Mouse (Mus musculus) forebrain, embryonic 10.5 days (tissue): Measurements from ENCODE around the gene Gm29609. TPM values are rescaled to one million over a fixed set of nuclear protein-coding genes. Genes with fewer than 3 reads are reported as not detected.

Experiments
- DNase-seq: peaks from one replicate; pipeline ENCODE4 v3.0.0-alpha.2; 2017; ENCODE audit warnings: low spot score; ENCODE audit errors: extremely low spot score
- H3K27ac ChIP-seq: fragments of 300-500 bp; sonication (generic); 2 replicates; pipeline ENCODE4 v1.5.1; 2016; ENCODE audit warnings: mild to moderate bottlenecking
- H3K27me3 ChIP-seq: fragments of 300-500 bp; sonication (generic); 2 replicates; pipeline ENCODE4 v1.6.1; 2016; ENCODE audit warnings: mild to moderate bottlenecking; ENCODE audit not compliant: poor library complexity, severe bottlenecking
- H3K36me3 ChIP-seq: fragments of 300-500 bp; sonication (generic); replicated peaks from 2 replicates; pipeline ENCODE4 v1.6.1; 2016; ENCODE audit warnings: mild to moderate bottlenecking, moderate library complexity
- H3K4me1 ChIP-seq: fragments of 300-500 bp; sonication (generic); 2 replicates; pipeline ENCODE4 v1.6.1; 2016
- H3K4me3 ChIP-seq: fragments of 300-500 bp; sonication (generic); 2 replicates; pipeline ENCODE4 v1.5.1; 2016; ENCODE audit warnings: mild to moderate bottlenecking, moderate library complexity
- H3K9me3 ChIP-seq: fragments of 300-500 bp; sonication (generic); 2 replicates; pipeline ENCODE4 v1.6.1; 2016; ENCODE audit warnings: mild to moderate bottlenecking, moderate library complexity
- WGBS: fragments of 180-500 bp; shearing (Covaris S2); methylation state at CpG from one replicate; pipeline ENCODE4 v1.1.7; 2016; 5-methylcytosine and 5-hydroxymethylcytosine counted together
- polyA plus RNA-seq: library from polyadenylated mRNA; unstranded; fragments of >200 nt; fragmentation: Nextera tagmentation; extraction: Ambion mirVana; gene quantifications from 2 replicates; pipeline ENCODE4 v1.2.1, GENCODE M21; 2016

Gene Gm29609
- polyA plus RNA-seq, 1 experiment from 2014 or later = 1.4 TPM

GRCm38 (mm10) chr5:31116912-31117311, 62.8 kb downstream of the Gm29609 start:
- no peaks in the 10 kb centered on the region for H3K9me3 ChIP-seq
- no peaks in the 10 kb centered on the region for H3K36me3 ChIP-seq
- no peak overlapping the region for H3K27ac ChIP-seq
- WGBS = 28% methylated on average over 10 of the region's 10 CpGs
- H3K4me1 ChIP-seq = no peaks in the 10 kb centered on the region
- DNase-seq = no peak
- peaks cover 9% of the 10 kb centered on the region for H3K27me3 ChIP-seq
- H3K4me3 ChIP-seq = no peak overlapping the region

GRCm38 (mm10) chr5:31116354-31116753, 63.4 kb downstream of the Gm29609 start, which contains the start of gene Trim54:
Gene Trim54, plus strand, starts transcription at chr5:31116712.
- Histone ChIP-seq H3K9me3 (no peaks in the 10 kb centered on the region), H3K27ac (no peak within 1 kb of the TSS), H3K4me3 (no peak within 1 kb of the TSS), H3K27me3 (peaks cover 9% of the 10 kb centered on the region), H3K36me3 (no peaks in the 10 kb centered on the region), H3K4me1 (no peaks in the 10 kb centered on the region)
- WGBS = 53% methylated on average over 3 of the region's 3 CpGs
- no peak for DNase-seq

- DNase-seq = no peak
- WGBS = 42% methylated on average over 7 of the region's 7 CpGs
- H3K4me3 ChIP-seq = no peak overlapping the region
- no peaks in the 10 kb centered on the region for H3K36me3 ChIP-seq
- no peaks in the 10 kb centered on the region for H3K27me3 ChIP-seq
- H3K27ac ChIP-seq = no peak overlapping the region
- H3K4me1 ChIP-seq = no peaks in the 10 kb centered on the region
- no peaks in the 10 kb centered on the region for H3K9me3 ChIP-seq
Observed at GRCm38 (mm10) chr5:31110781-31111180, 68.9 kb downstream of the Gm29609 start.

- no peak within 1 kb of the TSS for H3K27ac ChIP-seq
- 93% methylated on average over 18 of the region's 18 CpGs for WGBS
- H3K4me3 ChIP-seq = no peak within 1 kb of the TSS
- H3K9me3 ChIP-seq = no peaks in the 10 kb centered on the region
- H3K36me3 ChIP-seq = no peaks in the 10 kb centered on the region
- DNase-seq = no peak
- H3K27me3 ChIP-seq = no peaks in the 10 kb centered on the region
- no peaks in the 10 kb centered on the region for H3K4me1 ChIP-seq
Observed at GRCm38 (mm10) chr5:31108000-31108490, 71.7 kb downstream of the Gm29609 start, which contains the start of gene Slc30a3. Gene Slc30a3, minus strand, starts transcription at chr5:31108237.

- Histone ChIP-seq H3K9me3 (no peaks in the 10 kb centered on the region), H3K27ac (no peak within 1 kb of the TSS), H3K27me3 (no peaks in the 10 kb centered on the region), H3K36me3 (no peaks in the 10 kb centered on the region), H3K4me1 (no peaks in the 10 kb centered on the region), H3K4me3 (no peak within 1 kb of the TSS)
- no peak for DNase-seq
- 88% methylated on average over 9 of the region's 9 CpGs for WGBS
Observed at GRCm38 (mm10) chr5:31105814-31106335, 73.8 kb downstream of the Gm29609 start, which contains the start of gene Dnajc5g. Gene Dnajc5g, plus strand, starts transcription at chr5:31106285.

GRCm38 (mm10) chr5:31095711-31096480, 83.8 kb downstream of the Gm29609 start:
- Histone ChIP-seq H3K4me3 (peak overlapping the region; percentile 52), H3K27me3 (peaks cover 85% of the 10 kb centered on the region), H3K36me3 (no peaks in the 10 kb centered on the region), H3K9me3 (no peaks in the 10 kb centered on the region), H3K4me1 (peaks cover 44% of the 10 kb centered on the region), H3K27ac (no peak overlapping the region)
- 26% methylated on average over 11 of the region's 11 CpGs for WGBS
- DNase-seq = no peak

GRCm38 (mm10) chr5:31094799-31095691, 84.7 kb downstream of the Gm29609 start:
- Histone ChIP-seq H3K4me3 (peak overlapping the region; percentile 52), H3K27me3 (peaks cover 94% of the 10 kb centered on the region), H3K27ac (no peak overlapping the region), H3K9me3 (no peaks in the 10 kb centered on the region), H3K4me1 (peaks cover 44% of the 10 kb centered on the region), H3K36me3 (no peaks in the 10 kb centered on the region)
- DNase-seq = peak; percentile 46
- under 1% methylated on average over 59 of the region's 59 CpGs for WGBS

Other genes starting within 250 kb of the Gm29609 start
- gene Cgref1, start 234.3 kb downstream of the Gm29609 start, polyA plus RNA-seq = 4.8 and 5.0 TPM in 2 replicates
- gene Preb, start 219.6 kb downstream of the Gm29609 start, polyA plus RNA-seq = 141 and 142 TPM in 2 replicates
- not detected in 2 replicates for gene Tcf23, start 211.2 kb downstream of the Gm29609 start, polyA plus RNA-seq
- gene Atraid, start 131.6 kb downstream of the Gm29609 start, polyA plus RNA-seq = 71.5 and 74.8 TPM in 2 replicates
- gene Slc5a6, start 131.0 kb downstream of the Gm29609 start, polyA plus RNA-seq = 10.7 and 12.7 TPM in 2 replicates
- 76.4 and 79.3 TPM in 2 replicates for gene Cad, start 125.1 kb downstream of the Gm29609 start, polyA plus RNA-seq
- not detected in 2 replicates for gene Dnajc5g, start 73.6 kb downstream of the Gm29609 start, polyA plus RNA-seq
- gene Slc30a3, start 71.7 kb downstream of the Gm29609 start, polyA plus RNA-seq = 0.32 and 0.39 TPM in 2 replicates
- 0.11 TPM in 1 of 2 replicates, not detected in the other for gene Trim54, start 63.2 kb downstream of the Gm29609 start, polyA plus RNA-seq
- not detected in 2 replicates for gene Ucn, start 41.1 kb downstream of the Gm29609 start, polyA plus RNA-seq
- 60.4 and 63.8 TPM in 2 replicates for gene Mpv17, start 25.7 kb downstream of the Gm29609 start, polyA plus RNA-seq
- gene Gtf3c2, start 233 bp upstream of the Gm29609 start, polyA plus RNA-seq = 132 and 136 TPM in 2 replicates
- gene Snx17, start 13.3 kb upstream of the Gm29609 start, polyA plus RNA-seq = 132 and 133 TPM in 2 replicates
- gene Eif2b4, start 13.5 kb upstream of the Gm29609 start, polyA plus RNA-seq = 85.4 and 91.7 TPM in 2 replicates
- 8.5 and 9.0 TPM in 2 replicates for gene Zfp513, start 22.4 kb upstream of the Gm29609 start, polyA plus RNA-seq
- gene Ppm1g, start 40.8 kb upstream of the Gm29609 start, polyA plus RNA-seq = 218 TPM in 2 replicates
- 136 and 143 TPM in 2 replicates for gene Nrbp1, start 61.0 kb upstream of the Gm29609 start, polyA plus RNA-seq
- gene Gm9970, start 61.3 kb upstream of the Gm29609 start, polyA plus RNA-seq = 0.29 and 0.31 TPM in 2 replicates
- 5.9 and 8.6 TPM in 2 replicates for gene Krtcap3, start 71.8 kb upstream of the Gm29609 start, polyA plus RNA-seq
- gene Ift172, start 111.2 kb upstream of the Gm29609 start, polyA plus RNA-seq = 37.1 and 37.2 TPM in 2 replicates
- 46.6 and 48.7 TPM in 2 replicates for gene Fndc4, start 116.2 kb upstream of the Gm29609 start, polyA plus RNA-seq
- gene Gckr, start 117.5 kb upstream of the Gm29609 start, polyA plus RNA-seq = 0.30 and 0.37 TPM in 2 replicates